Mouse (Mus musculus) limb, embryonic 15.5 days (tissue): ENCODE data around the gene Klk9. TPM values are rescaled to one million over a fixed set of nuclear protein-coding genes. Genes with fewer than 3 reads are reported as not detected.

Experiments
- ATAC-seq: fragments of 200-750 bp; cut with Nextera tagmentation; 2 replicates; pipeline ENCODE4 v1.8.0; 2017; ENCODE audit warnings: low read depth, moderate TSS enrichment; ENCODE audit not compliant: insufficient number of reproducible peaks, low FRiP score, low TSS enrichment
- H3K27ac ChIP-seq: fragments of 300-500 bp; sonication (generic); 2 replicates; pipeline ENCODE4 v1.5.1; 2015; ENCODE audit warnings: moderate library complexity, mild to moderate bottlenecking, inconsistent platforms
- H3K27me3 ChIP-seq: fragments of 300-500 bp; sonication (generic); 2 replicates; pipeline ENCODE4 v1.6.1; 2015; ENCODE audit warnings: inconsistent platforms
- H3K36me3 ChIP-seq: fragments of 300-500 bp; sonication (generic); 2 replicates; pipeline ENCODE4 v1.6.1; 2015; ENCODE audit warnings: inconsistent platforms
- H3K4me1 ChIP-seq: fragments of 300-500 bp; sonication (generic); 2 replicates; pipeline ENCODE4 v1.6.1; 2015; ENCODE audit warnings: inconsistent platforms
- H3K4me2 ChIP-seq: fragments of 300-500 bp; sonication (generic); 2 replicates; pipeline ENCODE4 v1.6.1; 2015; ENCODE audit warnings: mild to moderate bottlenecking, inconsistent platforms
- H3K4me3 ChIP-seq: fragments of 300-500 bp; sonication (generic); 2 replicates; pipeline ENCODE4 v1.5.1; 2015; ENCODE audit warnings: mild to moderate bottlenecking, inconsistent platforms
- H3K9ac ChIP-seq: fragments of 300-500 bp; sonication (generic); 2 replicates; pipeline ENCODE4 v1.6.1; 2015; ENCODE audit warnings: inconsistent platforms
- H3K9me3 ChIP-seq: fragments of 300-500 bp; sonication (generic); 2 replicates; pipeline ENCODE4 v1.6.1; 2016; ENCODE audit warnings: inconsistent platforms
- WGBS: fragments of 180-500 bp; shearing (Covaris S2); methylation state at CpG from one replicate; pipeline ENCODE4 v1.1.7; 2015; 5-methylcytosine and 5-hydroxymethylcytosine counted together
- polyA plus RNA-seq: library from polyadenylated mRNA; unstranded; fragments of >200 nt; fragmentation: Nextera tagmentation; extraction: Ambion mirVana; gene quantifications from 2 replicates; pipeline ENCODE4 v1.2.1, GENCODE M21; 2015

Gene Klk9
- 1.5 TPM in 2 replicates for polyA plus RNA-seq

GRCm38 (mm10) chr7:43791591-43791990 is at the start of gene Klk9:
Klk9 (plus strand) TSS chr7:43791891.
- Histone ChIP-seq H3K4me1 (peaks cover 7% of the 10 kb centered on the region; the same call in 1 of the 2 replicates), H3K27ac (no peak within 1 kb of the TSS), H3K9me3 (no peaks in the 10 kb centered on the region), H3K4me3 (no peak within 1 kb of the TSS), H3K4me2 (no peak within 1 kb of the TSS), H3K27me3 (peaks cover 13% of the 10 kb centered on the region), H3K36me3 (no peaks in the 10 kb centered on the region), H3K9ac (no peak within 1 kb of the TSS)
- ATAC-seq, result no peak
- 59% methylated on average over 7 of the region's 7 CpGs for WGBS

DNA sequence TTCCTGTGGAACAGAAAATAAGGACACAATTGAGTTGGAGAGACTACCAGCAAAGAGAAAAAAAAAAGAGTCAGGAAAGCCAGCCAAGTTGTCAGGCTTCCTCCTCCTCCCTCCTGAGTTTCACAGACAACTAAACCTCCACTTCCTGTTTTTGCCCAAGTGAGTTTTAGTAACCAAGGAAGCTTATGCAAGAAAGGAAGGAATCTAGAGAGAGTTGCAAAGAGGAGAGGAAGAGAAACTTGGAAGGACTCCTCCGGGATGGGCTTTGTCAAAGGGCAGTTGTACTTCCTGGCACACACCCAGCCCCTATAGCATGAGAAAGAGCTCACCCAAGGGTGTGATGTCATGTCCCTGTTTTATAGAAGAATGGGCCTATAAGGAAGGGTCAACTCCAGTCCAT is 43.9 kb upstream of the Klk9 start:
- H3K9ac ChIP-seq, result no peak overlapping the region
- H3K27ac ChIP-seq, result no peak overlapping the region
- H3K4me3 ChIP-seq, result no peak overlapping the region
- WGBS, result 74% methylated on average over 1 of the region's 1 CpGs
- no peaks in the 10 kb centered on the region for H3K36me3 ChIP-seq
- no peaks in the 10 kb centered on the region for H3K9me3 ChIP-seq
- no peaks in the 10 kb centered on the region for H3K4me1 ChIP-seq
- H3K27me3 ChIP-seq, result no peaks in the 10 kb centered on the region
- ATAC-seq, result no peak
- no peak overlapping the region for H3K4me2 ChIP-seq

DNA sequence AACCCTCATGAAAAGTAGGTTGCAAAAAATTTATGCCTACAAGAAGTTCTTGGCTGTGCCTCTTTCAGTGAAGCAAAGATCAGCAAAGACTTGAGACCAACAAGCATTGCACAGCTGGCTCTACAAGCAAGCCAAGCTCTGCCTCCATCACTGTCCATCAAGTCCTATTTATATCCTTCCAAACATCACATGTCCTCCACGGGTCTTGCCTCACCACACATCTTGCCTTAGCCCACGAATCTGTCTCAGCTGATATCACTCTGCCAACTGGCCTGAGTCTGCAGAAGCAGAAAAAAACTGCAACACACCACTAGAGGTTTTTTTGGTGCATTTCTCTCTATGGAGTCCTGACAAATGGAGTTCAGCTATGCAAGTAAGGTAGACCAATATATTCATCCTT is 38.9 kb upstream of the Klk9 start:
- Histone ChIP-seq H3K4me1 (no peaks in the 10 kb centered on the region), H3K9me3 (no peaks in the 10 kb centered on the region), H3K36me3 (no peaks in the 10 kb centered on the region), H3K27ac (no peak overlapping the region), H3K4me3 (no peak overlapping the region), H3K4me2 (no peak overlapping the region), H3K9ac (no peak overlapping the region), H3K27me3 (no peaks in the 10 kb centered on the region)
- ATAC-seq, result no peak
- WGBS, result 63% methylated on average over 2 of the region's 2 CpGs

GRCm38 (mm10) chr7:43766484-43766883 is 25.2 kb upstream of the Klk9 start:
- H3K4me3 ChIP-seq, result no peak overlapping the region
- 54% methylated on average over 8 of the region's 8 CpGs for WGBS
- no peak overlapping the region for H3K9ac ChIP-seq
- H3K4me1 ChIP-seq, result no peaks in the 10 kb centered on the region
- H3K4me2 ChIP-seq, result no peak overlapping the region
- H3K9me3 ChIP-seq, result no peaks in the 10 kb centered on the region
- H3K27me3 ChIP-seq, result no peaks in the 10 kb centered on the region
- no peak for ATAC-seq
- H3K27ac ChIP-seq, result no peak overlapping the region
- H3K36me3 ChIP-seq, result no peaks in the 10 kb centered on the region

- Histone ChIP-seq H3K9me3 (no peaks in the 10 kb centered on the region), H3K4me3 (no peak within 1 kb of the TSS), H3K9ac (no peak within 1 kb of the TSS)
These were observed 23.1 kb upstream of the Klk9 start, which contains the start of gene Klk12 for GRCm38 (mm10) chr7:43768597-43768996. Klk12 (plus strand) TSS chr7:43768897.

DNA sequence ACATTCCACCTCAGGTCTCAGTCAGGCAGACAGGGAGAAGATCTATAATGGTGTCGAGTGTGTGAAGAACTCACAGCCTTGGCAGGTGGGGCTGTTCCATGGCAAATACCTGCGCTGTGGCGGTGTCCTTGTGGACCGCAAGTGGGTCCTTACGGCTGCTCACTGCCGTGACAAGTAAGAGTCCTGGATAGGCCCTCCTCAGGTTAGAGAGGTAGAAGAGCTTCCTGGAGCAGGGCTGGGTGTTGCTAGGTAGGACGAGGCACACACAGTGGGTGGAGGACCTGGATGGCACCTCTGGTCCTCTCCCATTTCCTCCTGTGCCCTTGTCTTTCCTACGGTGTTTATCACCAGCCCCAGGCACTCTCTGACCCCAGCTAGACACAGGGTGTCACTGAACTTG is 22.1 kb upstream of the Klk9 start:
- no peaks in the 10 kb centered on the region for H3K36me3 ChIP-seq
- no peak overlapping the region for H3K4me2 ChIP-seq
- no peak overlapping the region for H3K9ac ChIP-seq
- 0 out of 2 replicates have a peak, but pooled peaks cover 2% of the 10 kb centered on the region for H3K4me1 ChIP-seq
- 89% methylated on average over 8 of the region's 8 CpGs for WGBS
- no peaks in the 10 kb centered on the region for H3K9me3 ChIP-seq
- no peak for ATAC-seq
- H3K4me3 ChIP-seq, result no peak overlapping the region
- H3K27ac ChIP-seq, result no peak overlapping the region
- H3K27me3 ChIP-seq, result no peaks in the 10 kb centered on the region

More at GRCm38 (mm10) chr7:43768597-43768996, 23.1 kb upstream of the Klk9 start, which contains the start of gene Klk12:
- Histone ChIP-seq H3K4me2 (no peak within 1 kb of the TSS), H3K4me1 (no peaks in the 10 kb centered on the region), H3K27ac (no peak within 1 kb of the TSS), H3K27me3 (no peaks in the 10 kb centered on the region), H3K36me3 (no peaks in the 10 kb centered on the region)
- no peak for ATAC-seq
- WGBS, result 80% methylated on average over 4 of the region's 4 CpGs

DNA sequence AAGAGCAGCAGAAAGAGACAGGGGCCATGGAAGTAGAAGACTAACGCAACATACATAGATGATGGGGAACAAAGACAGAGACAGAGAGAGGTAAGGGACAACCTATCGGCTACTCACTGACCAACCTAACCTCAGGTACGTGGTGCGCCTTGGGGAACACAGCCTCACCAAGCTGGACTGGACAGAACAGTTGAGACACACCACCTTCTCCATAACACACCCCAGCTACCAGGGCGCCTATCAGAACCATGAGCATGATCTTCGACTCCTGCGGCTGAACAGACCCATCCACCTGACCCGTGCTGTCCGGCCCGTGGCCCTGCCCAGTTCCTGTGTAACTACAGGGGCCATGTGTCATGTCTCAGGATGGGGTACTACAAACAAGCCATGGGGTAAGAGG is 21.0 kb upstream of the Klk9 start:
- no peaks in the 10 kb centered on the region for H3K27me3 ChIP-seq
- H3K9me3 ChIP-seq, result no peaks in the 10 kb centered on the region
- no peak overlapping the region for H3K4me3 ChIP-seq
- no peak for ATAC-seq
- no peak overlapping the region for H3K9ac ChIP-seq
- no peak overlapping the region for H3K4me2 ChIP-seq
- H3K36me3 ChIP-seq, result no peaks in the 10 kb centered on the region
- 91% methylated on average over 10 of the region's 10 CpGs for WGBS
- 0 out of 2 replicates have a peak, but pooled peaks cover 5% of the 10 kb centered on the region for H3K4me1 ChIP-seq
- no peak overlapping the region for H3K27ac ChIP-seq

DNA sequence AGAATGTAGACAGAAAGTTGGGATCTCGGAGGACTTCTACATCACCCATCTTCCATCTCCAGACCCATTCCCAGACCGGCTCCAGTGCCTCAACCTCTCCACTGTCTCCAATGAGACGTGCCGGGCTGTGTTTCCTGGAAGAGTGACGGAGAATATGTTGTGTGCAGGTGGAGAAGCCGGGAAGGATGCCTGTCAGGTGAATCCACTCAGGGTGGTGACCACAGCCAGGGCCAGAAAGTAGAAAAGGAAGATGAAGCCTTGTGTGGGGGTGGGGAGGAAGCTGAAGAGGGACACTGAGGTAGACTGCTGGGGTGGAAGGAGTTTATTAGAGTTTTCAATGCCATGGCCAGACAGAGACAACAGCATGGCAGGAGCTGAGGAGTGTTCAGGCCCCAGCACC is 19.8 kb upstream of the Klk9 start:
- Histone ChIP-seq H3K4me2 (no peak overlapping the region), H3K9me3 (no peaks in the 10 kb centered on the region), H3K27me3 (no peaks in the 10 kb centered on the region), H3K4me3 (no peak overlapping the region), H3K36me3 (no peaks in the 10 kb centered on the region), H3K4me1 (0 out of 2 replicates have a peak, but pooled peaks cover 5% of the 10 kb centered on the region), H3K9ac (no peak overlapping the region), H3K27ac (no peak overlapping the region)
- ATAC-seq, result no peak
- WGBS, result 91% methylated on average over 6 of the region's 6 CpGs

- H3K4me1 ChIP-seq, result 0 out of 2 replicates have a peak, but pooled peaks cover 5% of the 10 kb centered on the region
- H3K9me3 ChIP-seq, result no peaks in the 10 kb centered on the region
- no peaks in the 10 kb centered on the region for H3K27me3 ChIP-seq
- no peak overlapping the region for H3K4me2 ChIP-seq
- no peak overlapping the region for H3K27ac ChIP-seq
- WGBS, result 80% methylated on average over 3 of the region's 3 CpGs
- no peak for ATAC-seq
- H3K9ac ChIP-seq, result no peak overlapping the region
- H3K36me3 ChIP-seq, result no peaks in the 10 kb centered on the region
- H3K4me3 ChIP-seq, result no peak overlapping the region
These were observed 18.8 kb upstream of the Klk9 start for GRCm38 (mm10) chr7:43772901-43773300.

DNA sequence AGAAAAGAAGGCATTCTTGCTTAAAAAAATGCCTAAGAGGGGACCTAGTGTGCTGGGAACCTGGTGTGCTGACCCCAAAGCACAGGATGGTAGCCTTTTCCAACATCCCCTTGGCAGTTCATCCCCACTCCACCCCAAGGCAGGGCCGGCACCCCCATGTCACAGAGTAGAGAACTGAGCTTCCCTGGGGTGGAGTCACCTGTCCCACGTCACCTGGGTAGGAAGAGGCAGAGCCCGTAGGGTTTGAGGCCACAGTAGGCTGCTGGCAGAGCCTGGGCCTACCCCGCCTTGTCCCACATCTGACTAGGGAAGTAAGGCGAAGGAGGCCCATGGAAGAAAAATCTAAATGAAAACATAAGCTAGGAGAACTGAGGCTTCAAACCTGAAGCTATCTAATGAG is 17.3 kb upstream of the Klk9 start, which contains the start of gene Klk11:
Klk11 (plus strand) TSS at position 241 of the 400 bp plus-strand sequence.
- 83% methylated on average over 5 of the region's 5 CpGs for WGBS
- H3K27ac ChIP-seq, result peak within 1 kb of the TSS; percentile 61
- H3K9me3 ChIP-seq, result no peaks in the 10 kb centered on the region
- ATAC-seq, result no peak
- no peak within 1 kb of the TSS for H3K9ac ChIP-seq
- no peak within 1 kb of the TSS for H3K4me2 ChIP-seq
- H3K4me1 ChIP-seq, result 0 out of 2 replicates have a peak, but pooled peaks cover 5% of the 10 kb centered on the region
- no peaks in the 10 kb centered on the region for H3K27me3 ChIP-seq
- no peak within 1 kb of the TSS for H3K4me3 ChIP-seq
- H3K36me3 ChIP-seq, result no peaks in the 10 kb centered on the region

- Histone ChIP-seq H3K27ac (peak overlapping the region; percentile 61), H3K36me3 (no peaks in the 10 kb centered on the region), H3K27me3 (no peaks in the 10 kb centered on the region), H3K9me3 (no peaks in the 10 kb centered on the region), H3K9ac (no peak overlapping the region), H3K4me3 (no peak overlapping the region), H3K4me2 (no peak overlapping the region), H3K4me1 (0 out of 2 replicates have a peak, but pooled peaks cover 5% of the 10 kb centered on the region)
- no peak for ATAC-seq
- 49% methylated on average over 6 of the region's 6 CpGs for WGBS
These were observed 16.9 kb upstream of the Klk9 start for GRCm38 (mm10) chr7:43774802-43775201.

DNA sequence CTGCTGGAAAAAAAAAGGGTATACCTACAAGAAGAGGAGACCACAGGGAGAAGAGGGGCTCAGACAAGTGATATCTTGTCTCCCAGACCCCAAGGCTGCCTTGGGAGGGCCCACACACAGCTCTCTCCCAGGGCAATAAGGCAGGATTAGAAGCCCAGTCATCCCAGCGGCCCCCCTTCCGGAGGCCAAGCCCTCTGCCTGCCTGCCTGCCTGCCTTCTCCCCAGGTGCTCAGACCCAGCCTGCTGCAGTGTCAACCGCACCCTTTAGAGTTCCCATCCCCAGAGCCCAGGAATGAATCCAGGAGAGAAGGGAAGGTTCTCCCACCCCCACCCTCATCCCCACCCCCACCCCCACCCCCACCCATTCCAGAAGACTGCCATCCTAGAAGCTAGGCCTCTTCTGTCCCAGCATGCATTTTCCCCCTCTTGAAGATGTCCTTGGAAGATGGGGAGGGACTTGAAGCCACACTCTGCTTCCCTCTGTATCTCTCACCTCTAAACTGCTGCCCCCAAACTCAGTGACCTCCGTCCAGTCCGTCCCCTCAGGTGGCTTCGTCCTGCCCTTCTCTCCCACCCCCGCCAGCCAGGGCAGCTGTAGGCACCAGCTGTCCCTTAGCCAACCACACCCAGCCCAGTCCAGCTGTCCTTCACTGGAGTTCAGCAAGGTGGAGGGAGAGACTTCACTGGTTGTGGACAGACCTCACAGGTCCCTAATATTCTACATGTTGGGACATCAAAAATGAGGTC is 16.2 kb upstream of the Klk9 start:
- no peaks in the 10 kb centered on the region for H3K9me3 ChIP-seq
- no peak; the same call in 1 of the 2 replicates for ATAC-seq
- H3K9ac ChIP-seq, result no peak overlapping the region
- 46% methylated on average over 7 of the region's 7 CpGs for WGBS
- H3K4me3 ChIP-seq, result no peak overlapping the region
- H3K4me1 ChIP-seq, result 0 out of 2 replicates have a peak, but pooled peaks cover 5% of the 10 kb centered on the region
- H3K4me2 ChIP-seq, result no peak overlapping the region
- peak overlapping the region; percentile 61; the same call in 1 of the 2 replicates for H3K27ac ChIP-seq
- no peaks in the 10 kb centered on the region for H3K36me3 ChIP-seq
- H3K27me3 ChIP-seq, result no peaks in the 10 kb centered on the region
